Mouse (Mus musculus) retina, embryonic 14.5 days (tissue): Measurements from ENCODE around the gene Fam171a2.
"Not testable (repeated sequence)": the region's sequence is repeated elsewhere in the genome, so short reads cannot be mapped to it uniquely, and the experiment has no call there.

Source experiments
- DNase-seq: peaks from one replicate; pipeline ENCODE4 v3.0.0-alpha.2; 2015; ENCODE audit warnings: low spot score

Gene Fam171a2

DNA sequence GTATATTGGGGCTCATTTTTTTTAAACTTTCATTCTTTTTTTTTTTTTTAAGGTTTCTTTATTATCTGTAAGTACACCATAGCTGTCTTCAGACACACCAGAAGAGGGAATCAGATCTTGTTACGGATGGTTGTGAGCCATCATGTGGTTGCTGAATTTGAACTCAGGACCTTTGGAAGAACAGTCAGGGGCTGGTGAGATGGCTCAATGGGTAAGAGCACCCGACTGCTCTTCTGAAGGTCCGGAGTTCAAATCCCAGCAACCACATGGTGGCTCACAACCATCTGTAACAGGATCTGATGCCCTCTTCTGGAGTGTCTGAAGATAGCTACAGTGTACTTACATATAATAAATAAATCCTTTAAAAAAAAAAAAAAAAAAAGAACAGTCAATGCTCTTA is 37.1 kb downstream of the Fam171a2 start:
- DNase-seq: not testable (repeated sequence)

DNA sequence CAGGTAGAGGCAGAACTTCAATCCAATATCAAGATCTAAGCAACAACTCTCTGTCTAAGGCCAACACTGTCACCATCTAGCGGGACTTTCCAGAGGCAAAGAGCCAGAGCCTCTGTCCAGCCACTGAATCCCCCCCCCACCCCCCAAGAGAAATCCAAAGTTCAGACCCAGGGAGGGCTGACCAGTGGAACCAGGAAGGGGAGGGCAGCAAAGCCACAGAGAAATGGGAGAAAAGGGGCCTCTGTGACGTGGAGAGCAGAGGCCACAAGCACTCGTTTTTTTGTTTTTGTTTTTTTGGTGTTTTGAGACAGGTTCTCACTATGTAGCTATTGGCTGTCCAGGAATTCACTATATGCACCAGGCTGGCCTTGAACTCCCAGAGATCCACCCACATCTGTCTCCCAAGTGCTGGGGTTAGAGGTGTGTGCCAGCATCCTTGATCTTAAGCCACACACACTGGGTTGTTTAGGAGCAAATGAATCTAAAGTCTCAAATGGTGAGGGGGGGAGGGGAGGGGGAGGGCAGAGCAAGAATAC is 37.6 kb downstream of the Fam171a2 start:
- no peak for DNase-seq

DNA sequence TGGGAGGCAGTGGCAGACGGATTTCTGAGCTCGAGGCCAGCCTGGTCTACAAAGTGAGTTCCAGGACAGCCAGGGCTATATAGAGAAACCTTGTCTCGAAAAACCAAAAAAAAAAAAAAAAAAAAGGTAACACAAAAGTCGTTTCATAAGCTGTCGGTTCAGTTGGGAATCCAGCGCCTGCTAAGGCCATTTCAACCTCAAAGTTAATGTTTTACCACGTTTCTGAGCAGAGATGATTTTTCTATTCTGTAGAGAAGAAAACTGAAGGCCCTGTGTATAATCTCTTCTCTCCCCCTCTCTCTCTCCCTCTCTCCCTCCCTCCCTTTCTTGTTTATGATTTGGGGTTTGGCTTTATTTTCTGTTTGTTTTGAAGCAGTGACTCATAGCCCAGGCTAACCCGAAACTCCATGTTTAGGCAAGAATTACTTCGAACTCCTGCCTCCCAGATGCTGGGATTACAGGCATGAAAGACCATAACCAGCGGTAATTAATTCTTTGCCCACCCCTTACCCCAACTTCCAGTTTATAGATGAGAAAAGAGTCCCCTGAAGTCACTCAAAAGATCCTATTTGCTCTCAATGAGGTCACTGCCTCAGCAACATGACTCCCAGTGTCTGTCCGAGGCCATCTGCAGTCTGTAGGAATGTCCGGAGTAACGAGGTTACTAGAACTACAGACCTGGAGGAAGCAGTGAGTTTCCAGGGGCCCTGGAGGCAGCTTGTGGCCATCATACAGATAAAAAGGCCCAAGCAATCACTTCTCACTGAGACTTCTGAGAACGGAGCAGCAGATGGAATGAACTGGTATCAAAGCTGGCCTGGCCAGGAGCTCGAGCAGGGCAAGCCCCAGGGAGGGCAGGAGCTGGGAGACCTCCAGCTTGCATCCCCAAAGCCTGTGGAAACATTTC is 38.3 kb downstream of the Fam171a2 start:
- DNase-seq: no peak

DNA sequence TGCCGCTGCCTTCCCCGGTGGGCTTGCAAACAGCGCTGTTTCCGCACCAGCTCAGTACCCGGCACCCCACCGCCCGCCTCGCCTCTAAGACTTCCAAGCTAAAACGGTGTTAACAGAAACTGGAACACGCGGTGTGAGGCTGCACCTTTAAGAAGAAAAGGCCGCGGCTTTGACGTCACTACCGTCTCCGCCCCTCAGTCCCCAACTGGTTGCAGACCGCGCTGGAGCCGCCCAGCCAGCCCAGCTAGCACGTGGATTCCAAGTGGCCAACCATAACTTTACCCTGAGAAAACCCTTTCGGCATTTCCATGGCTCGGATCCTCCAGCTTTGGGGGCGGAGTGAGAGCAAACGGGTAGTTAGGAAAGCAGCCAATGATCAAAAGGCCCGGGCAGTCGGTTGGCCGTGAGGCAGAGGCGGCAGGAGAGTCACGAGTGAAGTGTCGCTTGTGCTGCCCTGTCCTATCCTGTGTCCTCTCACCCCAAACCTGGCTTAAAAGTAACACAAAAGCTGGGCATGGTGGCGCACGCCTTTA is 39.1 kb downstream of the Fam171a2 start:
- DNase-seq: peak; percentile 99

DNA sequence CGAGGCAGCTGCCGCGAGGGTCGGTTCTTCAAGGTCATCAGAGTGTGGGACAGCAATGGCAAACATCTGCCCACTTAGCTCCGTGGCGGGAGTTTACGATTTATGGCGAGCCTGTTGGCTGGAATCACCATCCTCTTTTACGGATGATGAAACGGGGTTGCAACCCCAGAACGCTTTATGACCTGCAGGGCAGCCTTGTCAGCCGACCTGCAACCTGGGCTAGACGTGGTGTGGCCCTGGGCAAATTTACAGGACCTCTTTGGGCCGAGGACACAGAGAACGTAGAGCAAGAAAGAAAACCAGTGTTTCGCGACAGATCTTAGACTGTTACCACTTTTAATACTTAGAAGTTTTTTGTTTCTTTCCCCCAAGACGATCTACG is 39.7 kb downstream of the Fam171a2 start, which contains the start of gene Slc25a39:
Gene Slc25a39 (minus strand): TSS at position 113 of the 382 bp plus-strand sequence.
- DNase-seq: no peak

DNA sequence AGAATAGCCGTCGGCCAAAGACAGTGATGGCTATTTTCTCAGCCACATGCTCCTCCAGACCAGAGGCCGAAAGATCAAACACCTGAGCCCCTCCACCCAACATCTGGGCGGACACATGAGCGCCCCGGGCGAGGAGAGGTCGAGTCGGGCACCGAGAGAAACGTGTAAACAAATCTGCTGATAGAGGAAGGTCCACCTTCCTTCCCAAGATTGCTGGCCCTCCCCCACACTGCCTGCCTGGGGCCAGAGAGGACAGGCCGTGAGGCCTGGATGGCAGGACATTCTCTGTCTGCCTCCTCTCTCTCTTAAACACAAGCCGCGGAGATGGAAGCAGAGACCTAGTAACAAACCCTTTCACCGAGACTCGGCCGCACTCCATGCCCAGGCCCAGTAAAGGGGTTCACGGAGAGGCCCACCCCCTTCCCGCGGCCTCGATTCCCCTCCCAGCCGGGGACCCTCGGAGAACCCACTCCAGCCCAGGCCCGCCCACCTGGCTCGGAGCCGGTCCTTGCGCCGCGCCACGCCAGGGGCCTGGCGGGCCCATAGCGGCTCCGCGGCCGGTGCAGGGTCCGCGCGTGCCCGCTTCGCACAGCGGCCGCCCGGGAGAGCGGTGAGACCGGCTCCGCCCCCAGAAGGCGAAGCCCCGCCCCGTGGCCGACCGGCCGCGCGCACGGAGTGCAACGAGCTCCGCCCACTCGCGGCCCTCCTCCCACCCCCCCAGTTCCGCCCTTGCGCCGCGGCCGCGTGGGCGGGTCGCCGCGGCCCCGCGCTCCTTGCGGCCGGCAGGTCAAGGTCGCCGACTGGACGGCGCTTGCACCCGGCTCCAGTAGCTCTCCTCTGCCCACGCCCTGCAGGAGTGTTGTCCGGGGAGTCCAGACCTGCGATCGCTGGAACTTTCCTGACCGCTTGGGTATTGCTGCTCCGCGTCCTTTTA is 40.3 kb downstream of the Fam171a2 start:
- DNase-seq: peak; percentile 94

DNA sequence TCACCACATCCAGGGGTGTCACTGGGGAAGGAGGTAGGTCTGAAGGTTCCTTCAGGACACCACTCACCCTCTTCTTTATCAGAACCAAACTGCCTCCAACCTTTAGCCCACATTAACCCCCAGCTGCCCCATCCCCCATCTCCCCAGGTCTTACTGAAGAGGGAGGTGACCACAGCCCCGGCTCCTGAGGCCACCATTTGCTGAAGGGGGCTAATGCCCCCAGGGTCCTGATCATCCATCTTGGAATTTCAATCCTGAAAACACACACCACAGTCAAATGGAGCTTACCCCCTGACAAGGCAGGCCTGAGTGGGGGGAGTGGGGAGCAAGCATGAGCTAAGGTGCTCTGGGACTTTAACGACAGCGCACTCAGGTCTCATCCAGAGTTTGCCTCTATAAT is 41.1 kb downstream of the Fam171a2 start:
- DNase-seq: no peak

DNA sequence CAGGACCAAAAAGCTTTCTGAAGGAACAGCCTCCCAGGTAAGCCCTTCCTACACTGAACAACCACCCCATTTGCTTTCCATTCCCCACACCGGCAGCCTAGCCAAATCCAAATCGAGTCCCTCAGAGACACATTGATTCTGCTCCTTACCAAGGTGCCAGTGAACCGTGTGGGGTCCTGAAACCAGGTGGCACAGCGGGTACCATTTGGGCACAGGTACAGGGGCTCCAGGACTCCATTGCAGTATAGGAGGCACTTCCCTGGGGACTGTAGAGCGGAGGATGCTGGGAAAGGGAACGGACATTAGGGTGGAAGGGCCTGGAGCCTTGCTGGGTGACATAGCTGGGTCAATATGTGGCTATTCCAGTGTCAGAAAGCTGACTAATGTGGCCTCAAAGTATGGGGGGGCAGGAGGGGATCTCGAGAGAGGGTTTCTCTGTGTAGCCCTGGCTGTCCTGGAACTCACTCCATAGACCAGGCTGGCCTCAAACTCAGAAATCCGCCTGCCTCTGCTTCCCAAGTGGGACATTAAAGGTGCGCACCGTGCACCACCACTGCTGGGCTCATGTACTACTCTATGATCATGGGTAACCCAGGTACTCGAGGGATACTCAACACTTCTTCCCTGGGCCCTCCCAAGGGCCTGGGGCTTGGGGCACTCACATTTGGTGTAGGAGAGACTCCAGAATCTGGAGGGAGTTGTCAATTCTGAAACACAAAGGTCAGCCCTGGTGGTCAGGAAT is 41.8 kb downstream of the Fam171a2 start:
- no peak for DNase-seq

DNA sequence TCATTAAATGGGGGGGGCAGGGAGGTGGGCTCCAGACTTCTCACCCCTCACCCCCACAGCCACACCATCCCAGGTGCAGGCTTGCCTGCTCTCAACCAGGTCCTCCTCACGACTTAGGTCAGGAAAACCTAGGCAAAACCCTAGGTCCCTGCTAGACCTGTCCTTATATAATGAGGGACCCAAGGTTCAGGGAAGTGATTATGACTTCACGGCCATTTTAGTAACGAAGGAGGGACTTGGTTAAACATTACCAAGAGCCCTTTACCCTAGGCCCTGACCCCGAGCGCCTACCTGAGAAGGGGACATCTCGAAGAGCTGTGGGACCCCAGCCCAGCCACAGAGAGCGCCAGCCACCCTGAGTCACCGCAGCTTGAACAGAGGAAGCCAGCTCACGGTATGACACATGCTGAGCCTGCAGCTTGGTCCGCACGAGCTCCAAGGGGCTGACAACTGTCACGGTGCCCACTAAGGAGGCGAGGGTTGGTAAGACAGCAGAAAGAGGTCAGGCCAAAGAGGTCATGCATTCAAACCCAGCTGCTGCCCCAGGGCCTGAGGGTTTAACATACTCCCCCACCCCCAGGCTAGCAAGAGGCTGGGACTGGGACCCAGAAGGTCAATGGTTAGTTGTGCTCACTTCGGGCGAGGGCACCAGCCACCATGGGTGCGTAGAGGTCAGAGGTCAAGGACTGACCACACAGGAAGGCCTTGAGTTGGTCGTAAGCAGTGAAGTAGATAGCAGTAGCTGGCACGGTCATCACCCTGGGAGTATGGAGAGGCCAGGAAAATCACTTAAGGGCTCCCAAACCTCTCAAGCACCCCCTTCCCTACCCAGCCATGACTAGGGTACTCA is 43.1 kb downstream of the Fam171a2 start:
- DNase-seq: no peak

DNA sequence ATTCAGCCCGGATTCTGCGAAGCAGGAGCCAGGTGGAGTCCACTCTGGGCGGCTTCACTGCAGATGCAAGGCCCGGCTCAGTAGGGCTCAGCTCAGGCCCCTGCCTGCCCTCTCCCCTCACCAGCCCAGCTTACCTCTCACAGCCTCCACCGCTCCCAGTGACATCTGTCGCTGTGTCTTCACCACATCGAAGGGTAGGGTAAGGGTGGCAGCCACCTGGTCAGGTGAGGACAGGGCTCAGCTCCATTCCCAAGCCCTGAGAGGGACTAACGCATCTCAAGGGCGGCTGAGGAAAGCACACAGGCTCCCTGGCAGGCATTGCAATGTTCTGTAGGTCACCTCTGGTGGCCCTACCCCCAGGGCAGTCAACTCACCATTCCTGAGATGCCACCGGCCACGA is 43.8 kb downstream of the Fam171a2 start:
- DNase-seq: no peak

DNA sequence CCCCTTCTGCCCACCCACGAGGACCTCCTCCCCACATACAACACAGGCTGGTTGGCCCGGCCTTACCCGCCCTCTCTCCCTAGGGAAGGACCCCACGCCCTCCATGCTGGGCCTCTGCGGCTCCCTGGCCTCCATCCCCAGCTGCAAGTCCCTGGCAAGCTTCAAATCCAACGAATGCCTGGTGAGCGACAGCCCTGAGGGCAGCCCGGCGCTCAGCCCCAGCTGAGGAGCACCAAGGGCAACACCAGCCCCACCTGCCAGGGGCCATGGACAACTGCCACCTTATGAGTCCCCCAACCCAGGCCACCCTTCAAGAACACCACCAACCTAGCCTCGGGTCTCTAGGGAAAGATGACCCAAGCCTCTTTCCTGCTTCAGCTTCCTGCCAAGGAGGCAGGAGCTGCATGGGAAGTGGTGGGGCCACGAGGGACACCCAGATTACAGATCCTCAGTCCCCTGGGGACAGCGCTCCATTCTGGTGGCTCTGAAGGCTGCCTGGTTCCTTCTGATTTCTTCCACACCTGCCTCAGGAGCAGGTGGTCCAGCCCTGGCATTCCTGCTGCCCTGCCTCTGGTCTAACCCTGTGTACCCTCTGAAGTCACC is 45.5 kb downstream of the Fam171a2 start:
- peak; percentile 38 for DNase-seq

DNA sequence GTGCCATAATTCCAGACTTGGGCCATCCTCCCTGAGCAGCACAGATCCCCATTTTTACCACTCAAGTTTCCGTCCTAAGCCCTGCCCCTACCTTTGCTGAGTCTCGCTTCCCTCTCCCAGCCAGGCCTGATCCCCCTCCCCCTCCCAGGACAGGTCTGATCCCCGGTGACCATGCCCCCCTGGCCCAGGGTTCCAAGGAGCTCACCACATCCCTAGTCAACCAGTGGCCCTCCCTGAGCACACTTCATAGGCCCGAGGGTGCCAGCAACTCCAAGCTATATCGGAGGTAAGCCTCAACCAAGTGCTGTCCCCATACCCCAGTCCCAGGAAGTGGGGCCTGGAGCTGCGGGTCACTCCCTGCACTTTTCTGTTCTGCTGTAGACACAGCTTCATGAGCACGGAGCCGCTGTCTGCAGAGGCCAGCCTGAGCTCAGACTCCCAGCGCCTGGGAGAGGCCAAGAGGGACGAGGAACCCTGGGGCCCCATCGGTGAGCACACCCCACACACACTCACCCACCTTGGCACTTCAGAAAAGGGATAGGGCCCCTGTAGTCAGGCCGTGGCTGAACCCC is 46.9 kb downstream of the Fam171a2 start:
- DNase-seq: no peak

DNA sequence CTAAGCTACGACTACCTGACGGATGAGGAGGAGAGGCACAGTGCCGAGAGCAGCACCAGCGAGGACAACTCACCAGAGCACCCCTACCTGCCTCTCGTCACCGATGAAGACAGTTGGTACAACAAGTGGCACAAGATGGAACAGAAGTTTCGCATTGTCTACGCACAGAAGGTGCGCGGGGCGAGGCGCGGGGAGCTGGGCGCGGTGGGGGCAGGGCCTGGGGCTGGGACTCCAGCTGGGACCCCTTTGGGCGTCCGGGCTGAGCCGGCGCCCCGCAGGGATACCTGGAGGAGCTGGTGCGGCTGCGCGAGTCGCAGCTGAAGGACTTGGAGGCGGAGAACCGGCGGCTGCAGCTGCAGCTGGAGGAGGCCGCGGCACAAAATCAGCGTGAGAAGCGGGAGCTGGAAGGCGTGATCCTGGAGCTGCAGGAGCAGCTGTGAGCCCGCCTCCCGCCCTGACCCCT is 47.8 kb downstream of the Fam171a2 start:
- no peak for DNase-seq

DNA sequence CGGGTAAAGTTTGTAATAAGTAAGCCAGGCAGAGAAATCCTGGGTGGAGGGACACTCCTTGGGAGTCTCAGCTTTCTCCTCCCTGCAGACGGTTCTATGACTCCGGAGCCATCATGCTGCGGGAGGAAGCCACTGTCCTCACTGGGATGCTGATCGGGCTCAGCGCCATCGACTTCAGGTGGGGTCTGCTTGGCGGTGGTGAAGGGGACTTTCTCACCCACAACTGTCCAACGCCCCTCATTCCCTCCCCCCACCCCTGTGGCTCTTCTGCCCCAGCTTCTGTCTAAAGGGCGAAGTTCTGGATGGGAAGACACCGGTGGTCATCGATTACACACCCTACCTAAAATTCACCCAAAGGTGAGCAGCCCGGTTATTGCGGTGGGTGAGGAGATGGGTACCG is 48.4 kb downstream of the Fam171a2 start:
- DNase-seq: no peak

DNA sequence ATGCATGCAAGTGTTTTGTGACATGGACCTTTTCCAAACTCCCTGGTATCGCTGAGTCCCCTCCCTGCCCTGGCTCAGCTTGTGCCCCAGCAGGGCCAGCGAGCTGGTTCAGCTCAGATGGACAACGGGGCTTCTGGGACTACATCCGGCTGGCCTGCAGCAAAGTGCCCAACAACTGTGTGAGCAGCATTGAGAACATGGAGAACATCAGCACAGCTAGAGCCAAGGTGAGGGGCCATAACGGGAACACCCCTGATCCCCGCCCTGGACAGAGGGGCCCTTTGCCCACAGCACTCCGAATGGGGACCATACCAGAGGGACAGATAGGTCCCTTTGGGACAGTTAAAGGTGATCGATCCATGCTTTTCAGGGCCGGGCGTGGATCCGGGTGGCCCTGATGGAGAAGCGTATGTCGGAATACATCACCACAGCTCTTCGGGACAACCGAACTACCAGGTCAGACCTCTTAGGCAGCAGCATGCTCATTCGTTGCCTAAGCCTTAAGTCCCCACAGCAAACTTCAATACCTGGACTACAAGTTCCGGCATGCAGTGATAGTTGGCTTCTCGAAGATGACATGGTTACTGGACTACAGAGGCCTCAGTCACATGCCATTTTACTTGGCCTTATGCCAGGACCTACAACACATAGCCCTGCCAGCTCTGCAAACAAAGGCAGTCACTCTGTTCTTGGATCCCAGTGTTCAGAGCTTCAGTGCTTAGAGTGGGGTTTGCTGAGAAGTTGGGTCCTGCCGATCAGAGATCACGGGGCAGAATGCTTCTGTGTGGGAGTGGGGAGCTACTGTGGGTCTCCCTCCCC is 49.3 kb downstream of the Fam171a2 start:
- DNase-seq: no peak

DNA sequence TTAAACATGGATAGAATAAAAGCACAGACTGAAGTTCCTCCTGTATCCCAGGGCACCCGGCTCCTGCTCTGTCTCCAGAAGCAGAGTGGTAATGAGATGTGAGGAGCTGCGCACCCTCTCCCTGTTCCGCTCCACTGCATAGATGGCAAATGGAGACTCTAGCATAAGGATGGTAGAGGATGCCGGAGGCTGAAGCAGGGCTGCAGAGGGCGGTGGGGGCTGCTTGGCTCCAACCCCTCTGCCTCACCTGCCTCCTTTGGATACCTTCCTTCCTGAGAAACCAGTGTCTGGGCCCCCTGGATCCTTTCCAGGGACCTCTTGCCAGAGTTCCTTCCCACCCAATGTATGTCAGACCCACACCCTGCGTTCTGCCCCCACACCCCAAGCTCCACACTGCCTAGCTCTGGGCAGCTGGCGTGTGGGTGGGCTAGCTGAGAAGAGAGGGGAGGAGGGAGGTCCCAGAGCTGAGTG is 50.8 kb downstream of the Fam171a2 start:
- DNase-seq: no peak

DNA sequence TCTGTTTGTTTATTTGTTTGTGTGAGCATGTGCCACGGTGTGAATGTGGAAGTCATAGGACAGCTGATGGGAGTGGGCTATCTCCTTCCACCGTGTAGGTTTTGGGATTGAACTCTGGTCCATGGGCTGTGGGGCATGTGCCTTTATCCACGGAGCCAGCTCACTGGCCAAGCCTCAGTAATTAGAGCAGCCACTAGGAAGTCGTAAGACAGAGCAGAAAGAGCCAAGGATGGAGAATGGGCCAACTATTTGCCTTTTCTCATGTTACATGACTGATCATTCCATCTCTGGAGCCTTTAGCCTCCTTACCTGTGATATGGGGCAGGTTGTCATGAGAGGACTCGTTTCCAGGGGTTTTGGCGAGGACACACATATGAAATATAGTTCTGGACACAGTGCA is 51.2 kb downstream of the Fam171a2 start:
- no peak for DNase-seq

DNA sequence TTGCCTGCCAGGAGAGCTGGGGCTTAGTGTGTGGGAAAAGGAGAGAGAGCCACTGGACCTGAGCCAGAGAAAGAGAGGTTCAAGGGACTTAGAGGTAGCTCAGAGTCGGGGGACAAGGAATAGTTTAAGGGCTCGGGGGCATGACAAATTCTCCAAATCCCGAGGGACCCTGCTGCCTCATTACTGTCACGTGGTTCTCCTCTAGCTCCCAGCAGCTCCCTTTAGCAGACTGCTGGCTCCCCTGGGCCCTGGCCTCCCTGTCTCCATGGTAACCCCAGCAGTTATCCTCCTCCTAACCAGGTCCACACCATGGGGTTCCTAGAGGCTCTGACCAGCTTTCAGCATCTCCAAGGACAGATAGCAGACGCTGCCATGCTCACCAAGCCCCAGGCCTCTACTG is 52.2 kb downstream of the Fam171a2 start:
- DNase-seq: peak; percentile 72
